Mouse (Mus musculus) frontal cortex, postnatal 10 days (tissue): ENCODE results near the gene Pth2.
"Not testable (repeated sequence)": the region's sequence is repeated elsewhere in the genome, so short reads cannot be mapped to it uniquely, and the experiment has no call there.

Experiments
- DNase-seq, 2 experiments: peaks; one replicate each; pipeline ENCODE4 v3.0.0; 2022; ENCODE audit warnings: low spot score in 2 of 2, mixed read lengths in 1 of 2

The Pth2 gene

DNA sequence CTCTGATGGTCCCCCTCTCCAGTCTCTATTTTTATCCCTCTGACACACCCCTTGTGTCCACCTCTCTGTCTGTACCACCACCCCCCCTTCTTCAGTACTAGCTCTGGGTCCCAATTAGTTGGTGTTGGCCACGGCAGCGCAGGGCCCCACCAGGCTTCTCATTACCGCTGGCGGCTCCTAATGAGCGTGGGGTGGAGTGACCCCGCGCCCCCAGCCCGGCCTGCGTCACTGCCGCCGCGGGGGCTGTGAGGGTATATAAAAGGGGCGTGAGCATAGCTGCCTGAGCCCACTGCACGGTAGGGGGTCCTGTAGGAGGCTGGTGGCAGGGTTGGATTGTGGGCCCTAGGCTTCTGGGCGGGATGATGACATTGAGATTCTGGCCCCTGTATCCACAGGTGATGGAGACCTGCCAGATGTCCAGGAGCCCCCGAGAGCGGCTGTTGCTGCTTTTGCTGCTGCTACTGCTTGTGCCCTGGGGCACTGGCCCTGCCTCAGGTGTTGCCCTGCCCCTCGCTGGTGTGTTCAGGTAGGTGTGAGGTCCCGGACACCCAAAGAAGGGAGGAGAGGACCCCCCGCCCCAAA is at the start of gene Pth2:
Gene Pth2, plus strand, starts transcription at position 100 of the 582 bp plus-strand sequence.
- no peak for DNase-seq

DNA sequence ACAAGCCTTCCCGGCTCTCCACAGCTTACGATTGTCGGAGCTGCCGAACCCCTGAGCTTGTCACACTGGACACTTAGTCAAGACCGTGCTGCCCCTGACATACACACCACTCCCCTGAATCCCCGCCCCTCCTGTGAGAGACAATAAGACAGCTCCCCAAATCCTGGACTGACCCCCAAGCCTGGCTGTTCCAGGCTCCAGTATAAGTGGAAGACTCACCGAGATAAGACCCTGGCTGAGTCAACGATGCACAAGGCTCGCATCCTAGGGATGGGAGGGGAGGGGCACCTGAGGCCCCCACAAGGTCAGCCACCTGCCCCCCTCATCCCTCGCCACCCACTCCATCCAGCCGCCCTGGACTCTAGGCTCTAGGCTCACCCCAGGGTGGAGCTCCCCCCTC is 48.9 kb upstream of the Pth2 start:
- no peak for DNase-seq

DNA sequence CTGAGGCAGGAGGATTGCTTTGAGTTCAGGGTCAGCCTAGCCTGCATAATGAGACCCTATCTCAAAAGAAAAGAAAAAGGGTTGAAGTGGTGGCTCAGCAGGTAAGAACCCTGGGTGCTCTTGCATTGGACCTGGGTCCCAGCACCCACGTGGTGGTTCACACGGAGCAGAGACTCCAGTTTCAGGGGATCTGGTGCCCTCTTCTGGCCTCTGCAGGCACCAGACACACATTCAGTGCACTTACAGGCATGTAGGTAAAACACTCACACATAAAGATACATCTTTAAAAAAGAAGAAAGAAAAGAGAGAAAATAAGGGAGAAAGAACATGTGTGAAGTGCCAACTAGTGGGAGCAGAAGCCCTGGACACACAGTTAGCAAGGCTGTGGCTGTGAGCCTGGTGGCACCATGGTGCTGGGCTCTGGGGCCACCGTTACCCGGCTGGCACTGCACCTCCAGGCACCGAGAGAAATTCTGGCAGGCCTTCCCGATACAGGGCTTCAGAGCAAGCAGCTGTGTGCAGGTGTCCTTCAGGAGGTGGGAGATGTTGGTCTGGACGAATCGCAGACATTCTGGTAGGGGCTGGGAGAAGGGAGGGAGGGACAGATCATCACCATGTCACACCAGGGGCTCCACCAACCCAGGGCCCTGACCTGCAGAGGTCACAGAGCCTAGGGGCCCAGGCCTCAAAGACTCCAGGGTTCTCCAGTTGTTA is 47.2 kb upstream of the Pth2 start:
- DNase-seq, result no peak

GRCm38 (mm10) chr7:45134544-45135026 is 46.2 kb upstream of the Pth2 start:
- no peak for DNase-seq

DNA sequence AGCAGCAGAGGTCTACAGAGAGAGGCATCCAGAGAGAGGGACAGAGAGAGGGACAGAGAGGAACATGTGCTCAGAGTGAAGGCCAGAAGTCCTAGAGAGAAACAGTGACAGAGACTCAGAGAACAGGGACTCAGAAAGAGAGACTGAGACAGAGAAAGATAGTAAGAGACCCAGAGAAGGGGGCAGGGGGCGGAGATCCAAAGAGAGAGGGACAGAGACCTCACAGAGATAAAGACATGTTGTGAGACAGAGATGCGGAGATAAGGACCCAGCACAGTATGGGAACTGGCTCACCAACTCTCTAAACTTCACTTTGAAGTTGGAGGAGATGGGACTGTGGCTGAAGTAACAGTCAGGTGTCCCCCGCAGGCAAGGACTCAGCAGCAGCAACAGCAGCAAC is 45.4 kb upstream of the Pth2 start:
- no peak for DNase-seq

DNA sequence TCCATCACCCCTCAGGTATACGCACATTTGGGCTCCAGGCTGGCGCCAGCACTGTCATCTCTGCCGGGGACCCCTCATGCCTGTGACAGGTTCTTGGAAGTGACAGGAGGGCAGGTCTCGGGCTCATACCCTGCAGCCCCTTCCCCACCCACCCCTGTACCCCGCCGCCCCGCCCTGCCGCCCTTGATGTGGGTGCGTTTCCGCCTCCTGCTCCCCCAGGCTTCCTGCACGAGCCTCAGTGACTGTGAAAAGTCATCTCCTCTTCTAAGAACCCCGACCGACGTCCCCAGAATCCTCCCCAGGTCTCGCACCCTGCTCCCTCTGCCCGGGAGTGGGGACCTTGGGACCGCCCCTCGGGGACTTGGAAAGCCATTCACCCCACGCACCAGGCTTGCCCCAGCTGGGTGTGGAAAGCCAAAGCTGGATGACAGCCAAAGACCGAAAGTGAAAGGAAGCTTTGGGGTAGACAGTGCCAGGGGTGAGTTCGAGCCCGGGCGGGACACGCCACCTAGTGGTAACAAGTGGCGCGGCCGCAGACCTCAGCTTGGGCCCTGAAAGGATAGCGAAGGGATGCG is 44.7 kb upstream of the Pth2 start, which contains the start of the genes Gm45713 and Flt3l:
Gene Gm45713, minus strand, starts transcription at position 239 of the 575 bp plus-strand sequence.
Gene Flt3l, minus strand, starts transcription at position 440 of the 575 bp plus-strand sequence.
- peak; percentile 71 to 85 for DNase-seq

DNA sequence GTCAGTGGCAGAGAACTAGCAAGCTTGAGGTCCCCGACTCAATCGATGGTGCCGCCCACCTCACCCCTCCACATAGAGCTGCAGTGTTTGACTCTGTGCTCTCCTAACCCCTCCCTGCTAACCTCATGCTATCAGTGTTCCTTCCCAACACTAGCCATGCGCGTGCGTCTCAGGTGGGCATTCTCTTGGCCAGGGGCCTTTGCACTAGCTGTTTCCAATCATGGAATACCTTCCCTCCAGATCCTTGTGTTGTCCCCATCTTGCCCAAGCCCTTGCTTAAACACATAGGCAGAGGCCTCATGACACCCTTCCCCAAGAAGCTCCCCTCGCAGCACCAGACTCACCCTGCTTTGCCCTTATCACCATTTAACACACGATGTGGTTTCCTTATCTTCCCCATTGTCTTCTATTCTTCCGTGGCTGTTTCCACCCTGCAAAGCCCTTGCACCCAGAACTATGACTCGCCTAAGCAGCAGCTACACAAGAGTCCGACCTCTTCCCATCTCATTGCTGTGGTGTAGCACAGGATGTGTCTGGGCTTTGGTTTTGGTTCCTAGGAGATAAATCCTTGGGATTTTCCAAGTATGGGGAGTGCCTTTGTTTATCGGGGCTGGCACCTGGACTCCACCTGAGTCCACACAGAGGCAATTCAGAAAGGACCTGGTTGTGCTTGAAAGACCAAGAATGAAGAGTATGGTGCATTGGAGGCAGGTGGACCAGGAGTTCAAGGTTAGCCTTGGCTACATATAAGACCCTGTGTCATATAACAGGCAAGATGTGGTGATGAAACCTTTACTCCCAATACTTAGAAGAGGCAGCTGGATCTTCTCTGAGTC is 43.4 kb upstream of the Pth2 start:
- DNase-seq, result no peak

GRCm38 (mm10) chr7:45138403-45138802 is 42.4 kb upstream of the Pth2 start:
- DNase-seq, result no peak

- DNase-seq, result no peak
Observed at GRCm38 (mm10) chr7:45139904-45140723, 40.7 kb upstream of the Pth2 start.

- DNase-seq, result no peak
Observed at GRCm38 (mm10) chr7:45141319-45141718, 39.5 kb upstream of the Pth2 start.

- DNase-seq, result no peak
Observed at GRCm38 (mm10) chr7:45141914-45142313, 38.9 kb upstream of the Pth2 start.

DNA sequence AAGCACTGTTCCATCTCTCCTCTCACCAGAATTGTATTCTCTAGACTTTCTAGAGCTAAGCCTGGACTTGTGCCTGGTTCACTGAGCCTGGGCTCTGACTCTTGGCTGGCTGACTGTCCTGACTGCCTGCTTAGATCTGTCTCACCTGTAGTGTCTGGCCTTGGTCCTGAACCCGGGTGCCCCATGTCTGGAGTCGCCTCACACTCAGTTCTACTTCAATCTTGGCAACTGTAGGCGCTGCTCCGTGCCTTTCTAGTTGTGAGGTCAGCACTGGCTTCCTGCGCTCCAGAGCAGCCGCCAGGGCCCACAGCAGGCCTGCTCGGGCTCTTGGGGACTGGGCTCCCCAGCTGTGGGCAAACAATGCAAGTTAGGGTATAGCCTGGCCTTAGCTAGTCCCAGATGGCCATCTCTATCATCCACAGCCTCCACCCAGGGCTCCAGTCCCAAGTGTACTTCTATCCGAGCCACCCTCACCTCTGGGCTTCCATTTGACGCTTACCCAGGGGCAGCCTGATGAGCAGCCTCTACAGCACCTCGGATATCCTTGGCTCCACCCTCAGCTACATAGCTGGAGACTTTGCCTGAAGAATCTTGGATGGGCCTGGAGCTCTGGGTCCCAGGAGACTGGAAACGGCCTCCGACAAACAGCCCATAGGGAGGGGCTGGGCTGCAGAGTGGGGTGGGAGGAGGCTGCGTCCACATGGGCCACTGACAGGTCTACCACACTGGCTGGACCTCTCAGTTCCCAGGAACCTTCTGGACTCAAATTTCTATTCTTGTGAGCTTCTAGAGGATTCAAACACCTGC is 36.2 kb upstream of the Pth2 start:
- no peak for DNase-seq

GRCm38 (mm10) chr7:45145460-45145859 is 35.3 kb upstream of the Pth2 start:
- no peak for DNase-seq

GRCm38 (mm10) chr7:45147267-45147666 is 33.5 kb upstream of the Pth2 start:
- no peak for DNase-seq

DNA sequence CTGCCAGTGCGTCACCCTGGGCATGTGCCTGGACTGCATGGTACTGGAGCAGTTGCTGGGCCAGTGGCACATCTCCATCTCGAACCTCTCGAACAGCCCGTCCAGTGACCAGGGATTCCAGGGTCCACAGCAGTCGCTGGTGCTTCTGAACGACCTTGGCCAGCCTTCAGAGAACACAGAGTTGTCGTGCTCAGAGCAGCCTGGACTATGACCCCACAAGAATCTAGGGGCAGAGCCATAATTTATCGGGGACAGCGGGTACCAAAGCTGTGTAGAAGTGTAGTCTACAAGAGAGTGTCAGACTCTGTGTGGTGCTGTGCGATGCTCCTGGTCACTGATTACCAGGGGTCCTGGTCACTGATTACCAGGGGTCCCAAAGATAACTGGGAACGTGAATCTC is 32.9 kb upstream of the Pth2 start:
- no peak for DNase-seq

DNA sequence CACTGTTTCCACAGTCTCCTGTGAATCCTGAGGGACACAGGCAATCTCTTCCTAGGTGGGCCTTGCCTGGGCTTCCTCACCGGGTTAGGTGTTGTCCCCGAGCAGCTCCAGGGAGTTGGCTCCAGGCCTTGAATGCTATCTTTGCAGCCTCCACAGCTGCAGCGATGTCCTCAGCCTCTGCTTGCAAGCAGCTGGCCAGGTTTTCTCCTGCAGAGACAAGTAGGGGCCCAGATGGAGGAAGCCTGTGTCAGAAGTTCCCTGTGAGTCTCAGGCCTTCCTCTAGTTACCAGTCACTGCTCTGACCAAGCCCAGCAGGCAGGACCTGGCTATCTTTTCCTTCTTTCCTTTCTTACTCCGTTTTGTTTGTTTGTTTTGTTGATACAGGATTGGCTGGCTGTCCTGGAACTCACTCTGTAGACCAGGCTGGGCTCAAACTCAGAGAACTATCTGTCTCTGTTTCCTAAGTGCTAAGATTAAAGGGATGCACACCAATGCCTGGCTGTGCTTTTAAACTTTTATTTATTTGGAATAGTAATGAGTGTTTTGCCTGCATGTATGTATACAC is 32.2 kb upstream of the Pth2 start:
- no peak for DNase-seq

GRCm38 (mm10) chr7:45149545-45149944 is 31.2 kb upstream of the Pth2 start:
- no peak for DNase-seq

GRCm38 (mm10) chr7:45150321-45150720 is 30.5 kb upstream of the Pth2 start:
- no peak for DNase-seq

DNA sequence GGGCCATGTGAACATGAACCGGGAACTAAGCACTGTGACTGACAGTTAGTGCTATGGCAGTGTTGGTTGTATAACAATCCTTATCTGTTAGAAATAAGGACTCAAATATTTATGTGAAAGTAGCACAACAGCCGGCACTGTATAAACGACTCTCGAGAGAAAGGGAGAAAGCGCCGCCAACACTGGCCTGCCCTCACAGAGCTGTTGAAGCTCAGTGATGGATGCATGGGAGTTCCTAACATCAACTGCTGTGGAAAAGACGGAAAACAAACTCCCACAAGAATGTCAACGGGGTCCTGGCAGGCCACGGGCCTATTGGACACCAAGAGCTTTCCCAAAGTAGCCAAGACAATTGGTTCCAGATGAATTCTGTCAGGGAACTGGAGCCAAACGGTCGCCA is 29.5 kb upstream of the Pth2 start:
- DNase-seq, result no peak

DNA sequence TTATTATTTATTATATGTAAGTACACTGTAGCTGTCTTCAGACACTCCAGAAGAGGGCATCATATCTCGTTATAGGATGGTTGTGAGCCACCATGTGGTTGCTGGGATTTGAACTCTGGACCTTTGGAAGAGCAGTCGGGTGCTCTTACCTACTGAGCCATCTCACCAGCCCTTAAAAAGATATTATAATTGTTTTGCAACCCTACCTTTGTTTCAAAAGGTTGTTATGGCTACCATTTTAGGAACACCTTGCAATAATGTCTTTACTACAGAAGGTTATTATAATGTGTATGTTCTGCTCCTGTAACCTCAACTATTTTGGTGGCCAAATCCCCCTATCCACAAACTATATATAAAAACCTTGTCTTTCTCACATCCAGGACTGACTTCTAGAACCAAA is 27.7 kb upstream of the Pth2 start:
- not testable (repeated sequence) for DNase-seq
